Mouse (Mus musculus) B cell, adult 67 days (primary cell): ENCODE data around the gene Setd1a. TPM values are rescaled to one million over a fixed set of nuclear protein-coding genes. Genes with fewer than 3 reads are reported as not detected.

Source experiments
- total RNA-seq, 2 experiments: library from RNA; stranded (reverse); gene quantifications; 4 replicates each; pipeline ENCODE4 v1.2.4; 2023

Gene Setd1a
- total RNA-seq: 10 to 100 TPM; 71.9 to 94.6 TPM

GRCm38 (mm10) chr7:127776426-127776825 lies at the start of gene Setd1a:
Gene Setd1a (plus strand): TSS chr7:127776670.

GRCm38 (mm10) chr7:127732066-127732465 lies 44.4 kb upstream of the Setd1a start, which contains the start of gene Ctf2:
Gene Ctf2 (minus strand): TSS chr7:127732166.

DNA sequence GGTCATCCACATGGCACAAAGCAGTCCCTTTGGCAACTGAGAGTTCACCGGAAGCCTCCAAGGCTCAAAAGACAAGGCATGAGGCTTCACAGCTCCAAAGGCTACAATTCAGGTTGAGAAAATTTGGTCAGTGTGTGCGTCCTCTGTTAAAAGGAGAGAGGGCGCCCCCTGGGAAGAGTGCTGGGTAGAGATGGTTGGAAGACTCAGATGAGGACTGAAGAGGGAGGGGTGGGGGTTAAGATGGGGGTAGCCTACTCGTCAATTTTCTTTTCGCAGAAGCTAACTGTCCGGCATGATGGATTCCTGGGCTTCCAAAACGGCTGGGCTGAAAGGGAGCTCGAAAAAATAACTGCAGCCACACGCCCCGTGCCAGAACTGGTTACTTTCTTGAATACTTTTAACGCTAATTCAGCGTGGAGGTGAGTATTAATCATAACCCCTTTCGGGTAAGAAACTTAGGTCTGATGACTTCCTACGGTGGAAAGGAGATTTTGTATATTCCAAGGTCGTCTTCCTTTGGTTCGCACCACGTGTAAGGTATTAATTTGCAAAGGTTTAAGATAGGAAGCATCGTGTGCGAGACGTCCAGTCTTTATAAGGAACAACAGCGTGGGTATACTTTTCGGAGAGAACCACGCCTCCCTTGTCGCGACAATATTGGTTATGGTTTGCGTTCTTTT lies 32.0 kb upstream of the Setd1a start, which contains the start of gene Fbxl19:
Gene Fbxl19, plus strand, starts transcription at position 178 of the 680 bp plus-strand sequence.

DNA sequence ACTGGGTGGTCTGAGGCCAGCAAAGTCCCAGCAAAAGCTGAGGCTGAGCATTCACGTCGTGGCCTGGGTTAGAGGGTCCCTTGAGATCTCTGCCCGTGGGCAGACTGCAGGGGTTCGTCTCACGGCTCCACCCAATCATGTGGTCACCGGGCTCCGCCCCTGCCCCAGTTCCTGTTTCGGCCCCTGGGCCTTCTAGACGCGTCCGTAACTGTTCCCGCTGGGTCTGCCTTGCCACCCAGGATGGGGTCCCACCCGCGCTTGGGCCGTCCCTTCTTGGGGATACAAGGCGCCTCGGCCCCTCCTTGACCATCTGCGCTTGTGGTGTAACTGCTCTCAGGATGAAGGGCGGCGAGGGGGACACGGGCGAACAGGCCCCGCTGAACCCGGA lies 6.8 kb upstream of the Setd1a start, which contains the start of gene Orai3:
Gene Orai3, plus strand, starts transcription at position 165 of the 388 bp plus-strand sequence.

GRCm38 (mm10) chr7:127785308-127785707 lies 8.8 kb downstream of the Setd1a start, which contains the start of gene Gm49388:
Gene Gm49388 (plus strand): TSS chr7:127785608.

DNA sequence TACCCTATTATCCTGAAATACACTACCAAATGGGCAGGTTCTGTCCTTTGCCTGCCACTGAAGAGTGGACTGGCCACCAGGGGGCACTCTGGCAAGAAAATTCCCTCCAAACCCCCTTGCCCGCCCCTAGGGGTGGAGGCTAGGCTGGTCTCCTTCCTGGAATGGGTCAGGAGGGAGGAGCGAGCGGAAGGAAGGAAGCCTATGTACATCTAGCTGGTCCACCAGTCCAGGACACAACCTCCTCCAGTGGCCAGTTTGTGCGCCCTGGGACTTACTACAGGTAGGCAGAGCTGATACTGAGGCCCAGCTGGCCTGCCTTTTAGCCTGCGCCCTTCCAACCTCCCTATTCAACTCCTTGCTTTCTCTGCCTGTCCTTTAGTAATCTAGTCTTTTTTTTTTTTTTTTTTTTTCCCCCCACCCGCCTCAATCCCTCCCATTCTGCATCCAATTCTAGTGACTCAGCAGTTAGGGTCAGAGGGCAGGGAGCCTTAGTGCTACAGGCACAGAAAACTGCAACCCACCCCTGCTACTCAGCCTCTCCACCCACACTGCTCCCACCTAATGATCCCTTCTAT lies 24.1 kb downstream of the Setd1a start, which contains the start of gene Hsd3b7:
Gene Hsd3b7, plus strand, starts transcription at position 170 of the 575 bp plus-strand sequence.

DNA sequence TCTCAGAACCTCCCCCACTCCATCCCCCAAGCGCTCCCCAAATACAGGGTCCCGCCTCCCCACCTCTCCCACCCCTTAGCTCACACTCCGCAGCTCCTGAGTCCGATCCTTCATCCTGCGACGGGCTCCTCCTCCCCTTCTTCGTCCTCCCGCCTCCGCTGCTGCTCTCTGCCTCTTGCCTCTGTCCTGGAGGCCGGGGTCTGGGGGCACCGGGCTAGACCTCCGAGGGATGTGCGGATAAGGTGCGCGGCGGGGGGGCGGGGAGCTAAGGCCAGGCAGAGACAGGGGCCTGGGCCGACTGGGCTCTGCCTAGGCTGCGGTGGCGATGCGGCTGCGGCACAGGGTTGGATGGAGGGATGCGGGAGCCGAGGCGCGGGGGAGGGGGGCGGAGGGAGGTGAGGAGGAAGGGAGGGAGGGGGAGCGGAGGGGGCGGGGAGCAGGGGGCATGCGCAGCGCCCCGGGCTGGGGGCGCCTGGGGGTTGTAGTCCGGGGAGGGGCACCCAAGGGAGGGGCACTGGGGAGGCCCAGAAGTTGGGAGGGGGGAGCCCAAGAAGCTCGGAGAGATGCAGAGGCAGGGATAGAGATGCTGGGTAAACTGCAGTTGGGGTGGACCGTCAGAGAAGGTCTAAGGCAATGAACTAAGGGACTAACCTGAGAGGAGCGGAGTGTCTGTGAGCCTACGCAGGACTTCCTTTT lies 47.9 kb downstream of the Setd1a start, which contains the start of the genes Stx4a and Stx1b:
Gene Stx4a, plus strand, starts transcription at position 119 of the 696 bp plus-strand sequence.
Gene Stx1b, minus strand, starts transcription at position 374 of the 696 bp plus-strand sequence.

Other genes with a start within 250 kb of the Setd1a start
- gene Tmem265, start 215.3 kb upstream of the Setd1a start, total RNA-seq: 1 to 10 TPM in 1 of 2 experiments, not detected in 1; 6.6 TPM
- 100 to 1,000 TPM; 143 to 159 TPM for gene Phkg2, start 203.3 kb upstream of the Setd1a start, total RNA-seq
- 1 to 10 TPM; 1.0 to 1.3 TPM for gene Ccdc189, start 188.1 kb upstream of the Setd1a start, total RNA-seq
- gene Rnf40, start 187.9 kb upstream of the Setd1a start, total RNA-seq: 100 to 1,000 TPM; 152 to 153 TPM
- gene Zfp629, start 160.9 kb upstream of the Setd1a start, total RNA-seq: 1 to 10 TPM; 4.0 to 5.6 TPM
- gene Bcl7c, start 67.7 kb upstream of the Setd1a start, total RNA-seq: 10 to 100 TPM; 57.9 to 70.7 TPM
- not detected for gene Ctf1, start 63.9 kb upstream of the Setd1a start, total RNA-seq
- not detected for gene Ctf2, start 44.5 kb upstream of the Setd1a start, total RNA-seq
- gene Fbxl19, start 32.1 kb upstream of the Setd1a start, total RNA-seq: 10 to 100 TPM; 14.3 to 15.7 TPM
- gene Orai3, start 6.9 kb upstream of the Setd1a start, total RNA-seq: 10 to 100 TPM; 38.3 to 40.4 TPM
- under 1 TPM in 1 of 2 experiments, not detected in 1; 0.53 TPM for gene Gm49388, start 8.9 kb downstream of the Setd1a start, total RNA-seq
- gene Hsd3b7, start 23.9 kb downstream of the Setd1a start, total RNA-seq: 1 to 10 TPM; 4.1 to 6.1 TPM
- 100 to 1,000 TPM; 143 to 167 TPM for gene Stx4a, start 47.6 kb downstream of the Setd1a start, total RNA-seq
- not detected for gene Stx1b, start 47.9 kb downstream of the Setd1a start, total RNA-seq
- 100 to 1,000 TPM; 104 to 108 TPM for gene Zfp646, start 99.6 kb downstream of the Setd1a start, total RNA-seq
- gene Zfp668, start 100.2 kb downstream of the Setd1a start, total RNA-seq: 10 to 100 TPM; 15.3 to 20.7 TPM
- gene Prss53, start 114.3 kb downstream of the Setd1a start, total RNA-seq: under 1 TPM in 1 of 2 experiments, not detected in 1; 0.49 TPM
- under 1 TPM in 1 of 2 experiments, not detected in 1; 0.83 TPM for gene Gm21974, start 118.8 kb downstream of the Setd1a start, total RNA-seq
- 10 to 100 TPM; 13.7 to 19.4 TPM for gene Vkorc1, start 118.9 kb downstream of the Setd1a start, total RNA-seq
- gene Bckdk, start 127.4 kb downstream of the Setd1a start, total RNA-seq: 10 to 100 TPM; 29.3 to 35.7 TPM
- gene Kat8, start 135.8 kb downstream of the Setd1a start, total RNA-seq: 10 to 100 TPM; 51.0 to 58.3 TPM
- gene Prss8, start 153.4 kb downstream of the Setd1a start, total RNA-seq: not detected
- gene Prss36, start 170.1 kb downstream of the Setd1a start, total RNA-seq: 1 to 10 TPM; 1.7 to 3.1 TPM
- 100 to 1,000 TPM; 721 to 839 TPM for gene Fus, start 190.8 kb downstream of the Setd1a start, total RNA-seq
- 10 to 100 TPM; 21.7 to 25.7 TPM for gene Pycard, start 217.2 kb downstream of the Setd1a start, total RNA-seq
- 1 to 10 TPM; 1.0 to 1.3 TPM for gene Trim72, start 227.3 kb downstream of the Setd1a start, total RNA-seq